Mouse (Mus musculus) neural tube, embryonic 13.5 days (tissue): ENCODE measurements at regions not wholly inside any gene's neighbourhood (a gene's known extent, or its start where the extent isn't known, plus 50 kb on each side); places are given as distances from the start of the nearest gene placed in this dataset.

Experiments used
- ATAC-seq: fragments of 200-750 bp; cut with Nextera tagmentation; 2 replicates; pipeline ENCODE4 v1.8.0; 2017; ENCODE audit warnings: low read depth, mild to moderate bottlenecking, moderate TSS enrichment, moderate library complexity
- H3K27ac ChIP-seq: fragments of 300-500 bp; sonication (generic); replicated peaks from 2 replicates; pipeline ENCODE4 v1.5.1; 2015; ENCODE audit warnings: moderate library complexity, mild to moderate bottlenecking, inconsistent platforms
- H3K27me3 ChIP-seq: fragments of 300-500 bp; sonication (generic); 2 replicates; pipeline ENCODE4 v1.6.1; 2015; ENCODE audit warnings: mild to moderate bottlenecking, inconsistent platforms
- H3K36me3 ChIP-seq: fragments of 300-500 bp; sonication (generic); 2 replicates; pipeline ENCODE4 v1.6.1; 2015; ENCODE audit warnings: mild to moderate bottlenecking, inconsistent platforms
- H3K4me1 ChIP-seq: fragments of 300-500 bp; sonication (generic); replicated peaks from 2 replicates; pipeline ENCODE4 v1.6.1; 2015; ENCODE audit warnings: inconsistent platforms
- H3K4me2 ChIP-seq: fragments of 300-500 bp; sonication (generic); 2 replicates; pipeline ENCODE4 v1.6.1; 2015; ENCODE audit warnings: inconsistent platforms, mild to moderate bottlenecking, moderate library complexity
- H3K4me3 ChIP-seq: fragments of 300-500 bp; sonication (generic); 2 replicates; pipeline ENCODE4 v1.5.1; 2015; ENCODE audit warnings: mild to moderate bottlenecking, inconsistent platforms
- H3K9ac ChIP-seq: fragments of 300-500 bp; sonication (generic); 2 replicates; pipeline ENCODE4 v1.6.1; 2015; ENCODE audit warnings: moderate library complexity, mild to moderate bottlenecking, inconsistent platforms
- H3K9me3 ChIP-seq: fragments of 300-500 bp; sonication (generic); 2 replicates; pipeline ENCODE4 v1.6.1; 2016; ENCODE audit warnings: inconsistent platforms
- WGBS: fragments of 180-500 bp; shearing (Covaris S2); methylation state at CpG from one replicate; pipeline ENCODE4 v1.1.7; 2015; 5-methylcytosine and 5-hydroxymethylcytosine counted together

DNA sequence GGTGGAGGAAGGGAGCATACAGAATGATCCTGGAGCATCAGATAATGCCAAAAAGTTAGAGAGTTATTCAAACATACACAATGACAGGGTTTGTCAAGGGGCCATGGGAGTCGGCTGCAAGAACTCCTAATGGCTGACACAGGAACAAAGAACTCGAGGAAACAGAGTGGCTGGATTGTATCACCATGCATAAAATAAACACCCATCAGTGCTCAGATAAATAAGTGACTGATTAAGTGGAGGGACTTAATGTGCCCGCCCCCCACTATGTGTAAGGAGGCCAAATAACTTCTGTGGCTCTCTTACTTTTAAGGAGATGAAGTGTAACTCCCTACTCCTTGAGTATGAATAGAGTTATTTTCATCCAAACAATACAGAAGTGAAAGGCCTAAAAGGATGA, 220.1 kb upstream of the 9630041A04Rik start:
- no peak overlapping the region for H3K27ac ChIP-seq
- no peaks in the 10 kb centered on the region for H3K4me1 ChIP-seq
- H3K9ac ChIP-seq, result no peak overlapping the region
- no peaks in the 10 kb centered on the region for H3K27me3 ChIP-seq
- 42% methylated on average over 3 of the region's 3 CpGs for WGBS
- H3K4me3 ChIP-seq, result no peak overlapping the region
- H3K4me2 ChIP-seq, result no peak overlapping the region
- H3K9me3 ChIP-seq, result peaks cover 5% of the 10 kb centered on the region; the same call in 1 of the 2 replicates
- ATAC-seq, result no peak
- H3K36me3 ChIP-seq, result no peaks in the 10 kb centered on the region

DNA sequence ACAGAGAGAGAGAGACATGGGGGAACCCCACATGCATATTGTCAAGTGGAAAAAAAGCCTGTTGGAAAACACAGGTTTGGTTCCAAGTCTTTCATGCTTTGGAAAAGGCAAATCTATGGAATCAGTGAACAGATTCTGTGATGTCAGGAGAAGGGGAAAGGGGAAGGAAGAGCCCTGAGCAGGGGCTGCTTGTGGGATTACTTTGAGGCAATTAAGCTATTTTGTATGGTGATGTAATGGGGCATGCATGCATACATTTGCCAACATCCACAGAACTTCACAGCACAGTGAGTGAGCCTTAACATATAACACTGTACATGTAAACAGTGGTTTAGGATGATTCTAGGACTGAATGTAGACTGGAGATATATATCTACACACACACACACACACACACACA, 221.0 kb upstream of the 9630041A04Rik start:
- Histone ChIP-seq H3K9me3 (peaks cover 5% of the 10 kb centered on the region; the same call in 1 of the 2 replicates), H3K4me2 (no peak overlapping the region), H3K36me3 (no peaks in the 10 kb centered on the region), H3K9ac (no peak overlapping the region), H3K4me1 (no peaks in the 10 kb centered on the region), H3K27me3 (no peaks in the 10 kb centered on the region), H3K27ac (no peak overlapping the region), H3K4me3 (no peak overlapping the region)
- ATAC-seq, result no peak

- H3K4me3 ChIP-seq, result no peak overlapping the region
- no peak overlapping the region for H3K27ac ChIP-seq
- WGBS, result 94% methylated on average over 2 of the region's 2 CpGs
- ATAC-seq, result no peak
- no peaks in the 10 kb centered on the region for H3K27me3 ChIP-seq
- H3K4me2 ChIP-seq, result no peak overlapping the region
- H3K9me3 ChIP-seq, result no peaks in the 10 kb centered on the region
- no peak overlapping the region for H3K9ac ChIP-seq
- no peaks in the 10 kb centered on the region for H3K36me3 ChIP-seq
- no peaks in the 10 kb centered on the region for H3K4me1 ChIP-seq
Measured at GRCm38 (mm10) chr9:101616261-101616660, 245.4 kb upstream of the 9630041A04Rik start.

- no peak for ATAC-seq
- 87% methylated on average over 3 of the region's 3 CpGs for WGBS
Measured at GRCm38 (mm10) chr9:101615176-101615575, 246.5 kb upstream of the 9630041A04Rik start.

DNA sequence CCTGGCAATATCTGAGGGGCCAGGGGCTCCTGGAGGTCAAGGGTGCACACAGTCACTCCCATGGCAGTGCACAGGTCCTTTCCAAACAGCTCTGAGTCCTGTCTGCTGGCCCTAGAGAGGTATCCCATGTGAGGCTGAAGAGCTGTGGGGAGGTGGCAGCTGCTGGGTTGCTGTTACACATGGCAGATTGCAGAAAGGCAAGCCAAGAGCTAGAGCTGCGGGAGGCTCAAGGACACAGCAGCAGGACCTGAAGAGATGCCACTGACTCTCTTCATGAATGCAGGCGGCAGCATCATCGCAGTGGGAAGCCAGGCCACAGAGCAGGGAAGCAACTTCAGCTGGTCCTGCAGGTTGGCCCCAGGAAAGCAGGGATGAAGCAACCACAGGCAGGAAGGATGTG, 247.7 kb upstream of the 9630041A04Rik start:
- Histone ChIP-seq H3K4me1 (no peaks in the 10 kb centered on the region), H3K36me3 (no peaks in the 10 kb centered on the region), H3K27me3 (no peaks in the 10 kb centered on the region), H3K4me3 (no peak overlapping the region), H3K9me3 (no peaks in the 10 kb centered on the region), H3K27ac (no peak overlapping the region), H3K4me2 (no peak overlapping the region), H3K9ac (no peak overlapping the region)
- ATAC-seq, result no peak
- WGBS, result 74% methylated on average over 3 of the region's 3 CpGs

More at GRCm38 (mm10) chr9:101615176-101615575, 246.5 kb upstream of the 9630041A04Rik start:
- Histone ChIP-seq H3K4me3 (no peak overlapping the region), H3K4me2 (no peak overlapping the region), H3K36me3 (no peaks in the 10 kb centered on the region), H3K9ac (no peak overlapping the region), H3K27me3 (no peaks in the 10 kb centered on the region), H3K4me1 (no peaks in the 10 kb centered on the region), H3K9me3 (no peaks in the 10 kb centered on the region), H3K27ac (no peak overlapping the region)

DNA sequence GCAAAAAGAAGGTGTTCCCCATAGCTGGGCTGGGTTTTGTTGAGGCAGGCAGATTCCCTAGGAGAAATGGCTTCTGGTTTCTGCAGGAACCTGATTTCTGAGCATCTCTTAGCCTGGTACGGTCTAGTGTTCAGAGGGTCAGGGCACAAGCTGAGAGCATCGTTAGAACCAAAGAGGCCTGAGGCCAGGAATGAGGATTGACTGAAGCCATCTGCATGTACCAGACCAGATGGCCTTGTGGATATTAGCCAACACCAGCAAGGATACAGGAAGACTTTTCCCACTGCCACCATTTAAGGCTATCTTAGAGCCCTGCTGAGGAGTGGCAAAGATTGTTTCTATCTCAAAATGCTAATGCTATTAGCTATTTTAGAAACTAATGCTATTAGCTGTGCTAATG, 248.2 kb upstream of the 9630041A04Rik start:
- H3K4me3 ChIP-seq, result no peak overlapping the region
- no peak overlapping the region for H3K4me2 ChIP-seq
- no peaks in the 10 kb centered on the region for H3K9me3 ChIP-seq
- WGBS, result 58% methylated on average over 2 of the region's 2 CpGs
- no peak for ATAC-seq
- H3K9ac ChIP-seq, result no peak overlapping the region
- no peak overlapping the region for H3K27ac ChIP-seq
- H3K4me1 ChIP-seq, result no peaks in the 10 kb centered on the region
- no peaks in the 10 kb centered on the region for H3K36me3 ChIP-seq
- H3K27me3 ChIP-seq, result no peaks in the 10 kb centered on the region

GRCm38 (mm10) chr9:101612971-101613370, 248.7 kb upstream of the 9630041A04Rik start:
- ATAC-seq, result no peak
- Histone ChIP-seq H3K4me1 (no peaks in the 10 kb centered on the region), H3K4me2 (no peak overlapping the region), H3K9me3 (no peaks in the 10 kb centered on the region), H3K27ac (no peak overlapping the region), H3K4me3 (no peak overlapping the region), H3K36me3 (no peaks in the 10 kb centered on the region), H3K9ac (no peak overlapping the region), H3K27me3 (no peaks in the 10 kb centered on the region)
- WGBS, result 90% methylated on average over 5 of the region's 5 CpGs

DNA sequence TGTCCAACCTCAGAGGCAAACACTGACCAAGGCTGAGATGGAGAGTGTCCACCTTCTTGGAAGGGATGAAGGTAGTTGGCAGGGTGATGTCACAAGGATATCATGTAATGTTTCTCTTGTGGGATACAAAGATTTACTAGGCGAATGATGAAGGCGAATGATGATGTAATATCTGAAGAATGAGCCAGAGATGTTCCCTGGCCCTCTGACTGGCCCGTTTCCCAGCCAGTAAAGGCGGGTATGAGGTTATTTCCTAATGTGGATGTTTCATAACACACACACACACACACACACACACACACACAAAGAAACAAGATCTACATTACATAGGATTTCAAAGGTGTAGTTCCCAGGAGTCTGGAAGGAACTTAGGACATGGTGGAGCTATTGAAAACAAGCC, 249.1 kb upstream of the 9630041A04Rik start:
- Histone ChIP-seq H3K27ac (no peak overlapping the region), H3K9me3 (no peaks in the 10 kb centered on the region), H3K9ac (no peak overlapping the region), H3K36me3 (no peaks in the 10 kb centered on the region), H3K27me3 (no peaks in the 10 kb centered on the region), H3K4me1 (no peaks in the 10 kb centered on the region), H3K4me2 (no peak overlapping the region), H3K4me3 (no peak overlapping the region)
- whole genome bisulfite sequencing, result 82% methylated on average over 4 of the region's 4 CpGs
- ATAC-seq, result no peak

- no peak overlapping the region for H3K4me2 ChIP-seq
- WGBS, result 36% methylated on average over 3 of the region's 3 CpGs
- no peak for ATAC-seq
- no peaks in the 10 kb centered on the region for H3K27me3 ChIP-seq
- no peaks in the 10 kb centered on the region for H3K9me3 ChIP-seq
- no peak overlapping the region for H3K4me3 ChIP-seq
- H3K9ac ChIP-seq, result no peak overlapping the region
- H3K4me1 ChIP-seq, result no peaks in the 10 kb centered on the region
- H3K27ac ChIP-seq, result no peak overlapping the region
- no peaks in the 10 kb centered on the region for H3K36me3 ChIP-seq
Measured at GRCm38 (mm10) chr9:101611481-101611880, 250.2 kb upstream of the 9630041A04Rik start.

DNA sequence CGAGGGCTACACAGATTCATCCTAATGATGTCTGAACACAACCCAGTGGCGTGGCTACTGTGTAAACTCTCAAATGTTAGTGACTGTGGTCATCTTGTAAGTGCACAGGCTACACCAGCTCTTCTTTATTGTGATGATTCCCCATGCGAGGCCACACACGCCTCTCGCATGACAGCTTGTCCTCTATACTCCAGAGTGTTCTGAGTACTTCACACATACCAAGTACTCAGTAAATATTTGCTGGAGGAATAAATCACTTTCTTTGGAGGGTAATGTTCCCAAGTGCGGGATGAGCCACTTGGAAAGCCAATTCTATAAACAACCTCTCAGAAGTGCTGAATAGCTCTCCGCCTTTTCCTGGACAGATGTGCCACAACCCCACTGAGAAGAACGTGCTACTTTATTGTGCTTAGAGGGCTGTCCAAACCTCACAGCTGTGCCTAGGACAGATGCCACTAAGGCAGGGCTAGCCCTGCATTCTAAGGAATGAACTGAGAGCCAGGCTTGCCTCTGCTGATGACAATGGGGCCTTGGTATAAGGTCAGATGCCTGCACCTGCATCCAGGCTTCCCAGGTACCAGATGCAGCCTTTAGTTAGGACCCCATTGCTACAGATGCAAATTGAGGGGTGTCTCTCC, 250.7 kb upstream of the 9630041A04Rik start:
- Histone ChIP-seq H3K36me3 (no peaks in the 10 kb centered on the region), H3K27me3 (no peaks in the 10 kb centered on the region), H3K4me3 (no peak overlapping the region), H3K27ac (no peak overlapping the region), H3K9ac (no peak overlapping the region), H3K4me2 (no peak overlapping the region), H3K9me3 (no peaks in the 10 kb centered on the region), H3K4me1 (no peaks in the 10 kb centered on the region)
- 64% methylated on average over 8 of the region's 8 CpGs for WGBS
- no peak for ATAC-seq

- no peaks in the 10 kb centered on the region for H3K4me1 ChIP-seq
- no peak for ATAC-seq
- H3K4me3 ChIP-seq, result no peak overlapping the region
- no peak overlapping the region for H3K9ac ChIP-seq
- no peaks in the 10 kb centered on the region for H3K36me3 ChIP-seq
- 82% methylated on average over 4 of the region's 4 CpGs for whole genome bisulfite sequencing
- no peaks in the 10 kb centered on the region for H3K27me3 ChIP-seq
- no peak overlapping the region for H3K27ac ChIP-seq
- no peak overlapping the region for H3K4me2 ChIP-seq
- no peaks in the 10 kb centered on the region for H3K9me3 ChIP-seq
Measured at GRCm38 (mm10) chr9:101610338-101610737, 251.3 kb upstream of the 9630041A04Rik start.

GRCm38 (mm10) chr9:101602799-101603198, 258.8 kb upstream of the 9630041A04Rik start:
- H3K36me3 ChIP-seq, result no peaks in the 10 kb centered on the region
- ATAC-seq, result peak; percentile 50; the same call in 1 of the 2 replicates
- no peak overlapping the region for H3K4me3 ChIP-seq

GRCm38 (mm10) chr9:101596898-101597297, 264.7 kb upstream of the 9630041A04Rik start:
- Histone ChIP-seq H3K27ac (no peak overlapping the region), H3K36me3 (no peaks in the 10 kb centered on the region), H3K4me2 (no peak overlapping the region), H3K27me3 (no peaks in the 10 kb centered on the region), H3K4me1 (peaks cover 4% of the 10 kb centered on the region; the same call in 1 of the 2 replicates), H3K9me3 (no peaks in the 10 kb centered on the region), H3K4me3 (no peak overlapping the region), H3K9ac (no peak overlapping the region)
- ATAC-seq, result no peak
- WGBS, result 88% methylated on average over 3 of the region's 3 CpGs

More at GRCm38 (mm10) chr9:101602799-101603198, 258.8 kb upstream of the 9630041A04Rik start:
- H3K4me2 ChIP-seq, result no peak overlapping the region
- peaks cover 16% of the 10 kb centered on the region for H3K4me1 ChIP-seq
- no peaks in the 10 kb centered on the region for H3K9me3 ChIP-seq
- no peaks in the 10 kb centered on the region for H3K27me3 ChIP-seq
- 20% methylated on average over 6 of the region's 6 CpGs for WGBS
- H3K9ac ChIP-seq, result no peak overlapping the region
- peak overlapping the region; percentile 38; the same call in 1 of the 2 replicates for H3K27ac ChIP-seq
